Mouse (Mus musculus): ENCODE measurements at regions not wholly inside any gene's neighbourhood (a gene's known extent, or its start where the extent isn't known, plus 50 kb on each side); places are given as distances from the start of the nearest gene placed in this dataset.

DNA sequence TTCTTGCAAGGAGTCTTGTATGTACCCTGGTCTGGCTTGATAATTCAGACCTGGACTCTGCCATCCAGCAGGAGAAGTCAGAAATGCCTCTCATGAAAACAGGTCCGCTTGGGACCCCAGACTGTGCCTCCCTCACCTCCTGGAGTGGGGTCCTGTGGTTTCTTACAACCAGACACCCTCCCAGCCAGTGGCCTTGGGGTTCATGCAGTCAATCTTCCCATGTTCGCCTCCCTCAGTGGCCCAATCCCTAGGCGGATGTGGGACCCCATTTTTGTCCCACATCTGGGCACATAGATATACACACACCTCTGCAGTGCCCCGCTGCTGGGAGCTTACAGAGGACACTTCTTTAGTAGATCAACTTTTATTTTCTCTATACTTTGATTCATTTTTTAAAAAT lies 217.7 kb downstream of the Lrfn2 start:
- no peak for DNase-seq
- Histone ChIP-seq H3K4me1 (replicated peaks; ENCODE audit: control insufficient read depth, insufficient read depth, low read length) (no peaks in the 10 kb centered on the region), H3K36me3 (ENCODE audit: control insufficient read depth, insufficient read depth, low read length) (no peaks in the 10 kb centered on the region), H3K27ac (ENCODE audit: control insufficient read depth, insufficient read depth, low read length) (no peak overlapping the region), H3K27me3 (ENCODE audit: control insufficient read depth, insufficient read depth, low read length) (no peaks in the 10 kb centered on the region), H3K4me3 (ENCODE audit: control insufficient read depth, insufficient read depth, low read length) (no peak overlapping the region)
- WGBS, result 93% methylated on average over 4 of the region's 4 CpGs
- TF ChIP-seq POLR2A (IDR thresholded peaks at IDR 0.05; ENCODE audit: control insufficient read depth, extremely low read depth, insufficient read depth, low read length, poor library complexity), result no peak

DNA sequence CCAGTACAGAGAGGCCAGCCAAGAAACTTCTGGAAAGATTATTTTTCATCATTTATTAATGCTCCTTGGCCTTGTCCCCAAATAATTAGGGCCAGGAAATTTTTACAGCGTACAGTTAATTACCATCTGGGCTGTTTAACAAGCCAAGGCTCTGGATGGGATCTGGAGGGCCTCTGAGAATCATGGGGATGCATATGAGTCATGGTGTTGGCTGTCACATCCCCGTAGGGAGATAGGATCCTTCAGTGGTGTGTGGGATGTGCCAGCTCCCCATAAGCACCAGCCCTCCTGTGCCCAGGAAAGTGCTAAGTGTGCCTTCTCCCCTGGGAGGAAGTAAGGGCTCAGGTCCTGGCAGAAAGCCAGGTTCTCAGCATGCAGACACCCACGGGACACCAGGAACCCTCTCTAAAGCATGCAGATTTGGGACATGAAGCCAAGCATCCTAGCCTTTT lies 218.8 kb downstream of the Lrfn2 start:
- WGBS, result 56% methylated on average over 3 of the region's 3 CpGs
- no peak for DNase-seq
- H3K4me1 ChIP-seq (replicated peaks; ENCODE audit: control insufficient read depth, insufficient read depth, low read length), result no peaks in the 10 kb centered on the region

GRCm38 (mm10) chr17:49153994-49154393 lies 221.8 kb downstream of the Lrfn2 start:
- no peak for DNase-seq
- H3K27me3 ChIP-seq (ENCODE audit: control insufficient read depth, insufficient read depth, low read length), result no peaks in the 10 kb centered on the region
- no peaks in the 10 kb centered on the region for H3K36me3 ChIP-seq (ENCODE audit: control insufficient read depth, insufficient read depth, low read length)
- no peak overlapping the region for H3K4me3 ChIP-seq (ENCODE audit: control insufficient read depth, insufficient read depth, low read length)
- TF ChIP-seq CTCF (IDR thresholded peaks at IDR 0.05; ENCODE audit: borderline replicate concordance, control insufficient read depth, extremely low read depth, insufficient read depth, low read length, poor library complexity) (no peak), POLR2A (IDR thresholded peaks at IDR 0.05; ENCODE audit: control insufficient read depth, extremely low read depth, insufficient read depth, low read length, poor library complexity) (no peak)
- no peak overlapping the region for H3K27ac ChIP-seq (ENCODE audit: control insufficient read depth, insufficient read depth, low read length)
- WGBS, result 91% methylated on average over 9 of the region's 9 CpGs
- no peaks in the 10 kb centered on the region for H3K4me1 ChIP-seq (replicated peaks; ENCODE audit: control insufficient read depth, insufficient read depth, low read length)

More for the DNA sequence above, 218.8 kb downstream of the Lrfn2 start:
- TF ChIP-seq POLR2A (IDR thresholded peaks at IDR 0.05; ENCODE audit: control insufficient read depth, extremely low read depth, insufficient read depth, low read length, poor library complexity) (no peak), CTCF (IDR thresholded peaks at IDR 0.05; ENCODE audit: borderline replicate concordance, control insufficient read depth, extremely low read depth, insufficient read depth, low read length, poor library complexity) (no peak)
- Histone ChIP-seq H3K36me3 (ENCODE audit: control insufficient read depth, insufficient read depth, low read length) (no peaks in the 10 kb centered on the region), H3K4me3 (ENCODE audit: control insufficient read depth, insufficient read depth, low read length) (no peak overlapping the region), H3K27ac (ENCODE audit: control insufficient read depth, insufficient read depth, low read length) (no peak overlapping the region), H3K27me3 (ENCODE audit: control insufficient read depth, insufficient read depth, low read length) (no peaks in the 10 kb centered on the region)

DNA sequence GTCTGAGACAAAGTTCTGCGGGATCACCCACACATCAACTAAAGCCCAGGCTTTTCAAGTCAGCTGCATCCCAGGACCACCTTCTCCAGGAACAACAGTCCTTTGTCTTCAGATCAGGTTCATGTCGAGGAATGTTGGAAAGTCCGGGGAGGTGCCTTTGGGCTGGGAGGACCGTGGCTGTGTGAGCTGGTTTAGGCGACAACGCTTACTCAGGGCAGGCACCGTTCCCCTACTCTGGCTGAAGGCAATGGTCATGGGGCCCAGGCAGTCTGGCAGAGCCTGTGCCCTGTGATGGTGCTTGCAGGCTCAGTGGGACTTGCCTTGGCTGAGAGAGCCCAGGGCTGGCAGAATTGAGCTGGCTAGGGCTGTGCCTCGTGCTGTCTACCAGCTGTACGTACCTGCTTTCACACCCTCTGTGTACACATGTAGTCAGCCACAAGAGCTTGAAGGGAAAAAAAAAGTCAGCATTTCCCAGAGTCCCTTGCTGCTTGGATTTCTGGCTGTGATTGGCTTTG lies 222.9 kb downstream of the Lrfn2 start:
- 93% methylated on average over 9 of the region's 9 CpGs for WGBS
- TF ChIP-seq POLR2A (IDR thresholded peaks at IDR 0.05; ENCODE audit: control insufficient read depth, extremely low read depth, insufficient read depth, low read length, poor library complexity) (no peak), CTCF (IDR thresholded peaks at IDR 0.05; ENCODE audit: borderline replicate concordance, control insufficient read depth, extremely low read depth, insufficient read depth, low read length, poor library complexity) (no peak)
- Histone ChIP-seq H3K4me3 (ENCODE audit: control insufficient read depth, insufficient read depth, low read length) (no peak overlapping the region), H3K27me3 (ENCODE audit: control insufficient read depth, insufficient read depth, low read length) (no peaks in the 10 kb centered on the region), H3K27ac (ENCODE audit: control insufficient read depth, insufficient read depth, low read length) (no peak overlapping the region), H3K36me3 (ENCODE audit: control insufficient read depth, insufficient read depth, low read length) (no peaks in the 10 kb centered on the region), H3K4me1 (replicated peaks; ENCODE audit: control insufficient read depth, insufficient read depth, low read length) (no peaks in the 10 kb centered on the region)
- no peak for DNase-seq

DNA sequence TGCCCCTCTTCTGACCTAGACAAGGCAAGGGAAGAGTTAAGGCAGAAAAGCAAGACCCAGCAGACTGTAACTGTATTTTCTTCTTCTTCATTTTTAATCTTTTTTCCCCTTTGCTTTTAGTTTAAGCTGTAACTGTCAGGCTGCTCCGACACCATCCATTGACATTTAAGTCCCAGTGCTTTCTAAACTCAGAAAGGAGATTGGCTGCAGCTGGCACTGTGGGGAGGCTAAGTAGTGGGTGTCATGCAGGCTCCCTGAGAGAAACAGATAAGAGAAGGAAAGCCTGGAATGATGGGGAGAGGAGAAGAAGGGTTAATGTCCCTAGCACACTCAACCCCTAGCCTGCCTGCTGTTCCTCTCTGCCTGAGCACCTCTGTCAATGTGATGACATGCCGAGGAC lies 225.4 kb downstream of the Lrfn2 start:
- Histone ChIP-seq H3K27ac (ENCODE audit: control insufficient read depth, insufficient read depth, low read length) (no peak overlapping the region), H3K4me3 (ENCODE audit: control insufficient read depth, insufficient read depth, low read length) (no peak overlapping the region), H3K4me1 (replicated peaks; ENCODE audit: control insufficient read depth, insufficient read depth, low read length) (no peaks in the 10 kb centered on the region), H3K27me3 (ENCODE audit: control insufficient read depth, insufficient read depth, low read length) (no peaks in the 10 kb centered on the region), H3K36me3 (ENCODE audit: control insufficient read depth, insufficient read depth, low read length) (no peaks in the 10 kb centered on the region)
- TF ChIP-seq POLR2A (IDR thresholded peaks at IDR 0.05; ENCODE audit: control insufficient read depth, extremely low read depth, insufficient read depth, low read length, poor library complexity), result no peak
- TF ChIP-seq CTCF (IDR thresholded peaks at IDR 0.05; ENCODE audit: borderline replicate concordance, control insufficient read depth, extremely low read depth, insufficient read depth, low read length, poor library complexity), result no peak
- no peak for DNase-seq
- 93% methylated on average over 2 of the region's 2 CpGs for WGBS

DNA sequence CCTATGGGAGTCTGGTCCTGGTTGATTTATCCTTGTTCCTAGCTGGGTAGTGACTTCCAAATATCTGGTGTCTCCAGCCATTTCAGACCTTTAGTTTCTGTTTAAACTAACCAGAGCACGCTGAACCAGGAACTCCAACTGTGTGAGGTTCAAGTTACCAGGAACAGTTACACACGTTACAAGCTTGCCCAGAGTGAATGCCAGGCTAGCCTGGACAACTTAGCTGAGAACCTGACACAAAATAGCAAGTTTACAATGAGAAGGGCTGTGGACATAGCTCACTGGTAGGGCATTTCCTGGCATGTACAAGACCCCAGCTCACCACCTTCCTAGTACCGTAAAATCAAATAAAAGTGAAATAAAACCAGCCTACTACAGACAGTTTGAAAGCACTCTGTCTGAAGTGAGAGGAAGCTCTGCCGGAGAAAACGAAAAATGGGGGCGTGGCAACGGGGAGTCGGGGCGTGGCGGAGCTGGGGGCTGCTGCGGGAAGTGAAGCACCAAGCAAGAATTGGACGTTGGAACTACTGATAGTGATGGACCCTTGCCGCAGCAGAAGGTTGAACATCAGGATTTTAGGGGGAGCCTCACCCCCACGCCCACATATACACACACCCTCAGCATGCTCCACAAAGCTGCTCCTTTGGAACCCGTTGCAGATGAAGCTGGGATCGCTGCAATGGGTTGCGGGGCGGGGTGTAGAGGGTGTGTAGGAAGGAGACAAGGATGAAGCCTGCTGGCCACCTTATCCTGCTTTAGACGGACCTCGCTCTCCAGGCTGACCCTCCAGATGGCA lies 239.3 kb downstream of the Lrfn2 start:
- Histone ChIP-seq H3K4me3 (ENCODE audit: control insufficient read depth, insufficient read depth, low read length) (peak overlapping the region; percentile 35), H3K27me3 (ENCODE audit: control insufficient read depth, insufficient read depth, low read length) (no peaks in the 10 kb centered on the region), H3K36me3 (ENCODE audit: control insufficient read depth, insufficient read depth, low read length) (no peaks in the 10 kb centered on the region), H3K27ac (ENCODE audit: control insufficient read depth, insufficient read depth, low read length) (no peak overlapping the region), H3K4me1 (replicated peaks; ENCODE audit: control insufficient read depth, insufficient read depth, low read length) (peaks cover 23% of the 10 kb centered on the region)
- DNase-seq, result peak; percentile 86
- TF ChIP-seq CTCF (IDR thresholded peaks at IDR 0.05; ENCODE audit: borderline replicate concordance, control insufficient read depth, extremely low read depth, insufficient read depth, low read length, poor library complexity) (no peak), POLR2A (IDR thresholded peaks at IDR 0.05; ENCODE audit: control insufficient read depth, extremely low read depth, insufficient read depth, low read length, poor library complexity) (no peak)
- WGBS, result 2% methylated on average over 20 of the region's 20 CpGs

All from thymus, adult 2 months (tissue).